15 mouse cellular contexts compared by ENCODE assay signal in genomic region chr6:50400234-50400633, GRCm38 (mm10).
"Had no signal": no experiment of that assay in that cellular context is flagged by ENCODE, and none has a peak within 500 bp of the region (broad histone marks: within the 10 kb centered on the region; RNA-seq: fewer than 3 reads in every experiment).

No protein-coding gene starts in this region.

- H3K4me2 ChIP-seq: intestine, embryonic 15.5 days; lung, embryonic 14.5 days; midbrain, embryonic 13.5 days; stomach, embryonic 15.5 days had no signal

- H3K4me1 ChIP-seq: intestine, embryonic 15.5 days; midbrain, embryonic 13.5 days; stomach, embryonic 15.5 days had no signal

- H3K9ac ChIP-seq: intestine, embryonic 15.5 days; liver, embryonic 14.5 days; liver, postnatal 0 days; lung, embryonic 14.5 days; midbrain, embryonic 13.5 days; stomach, embryonic 15.5 days had no signal

- H3K9me3 ChIP-seq: intestine, embryonic 15.5 days; midbrain, embryonic 13.5 days; stomach, embryonic 15.5 days had no signal

- H3K36me3 ChIP-seq: intestine, embryonic 15.5 days; midbrain, embryonic 13.5 days; stomach, embryonic 15.5 days had no signal

- H3K4me3 ChIP-seq: intestine, embryonic 15.5 days; midbrain, embryonic 13.5 days; stomach, embryonic 15.5 days had no signal

- H3K27ac ChIP-seq: intestine, embryonic 15.5 days; liver, embryonic 14.5 days; macrophage; midbrain, embryonic 13.5 days; stomach, embryonic 15.5 days had no signal

- H3K27me3 ChIP-seq: intestine, embryonic 15.5 days; midbrain, embryonic 13.5 days; stomach, embryonic 15.5 days had no signal

- DNase-seq: kidney, adult 11 months; kidney, postnatal 10 days; kidney, postnatal 4 days; liver, postnatal 0 days; lung, embryonic 14.5 days; right cerebral cortex, postnatal 25 days; spleen, adult 18-20 months; thymus, adult 18-20 months; thymus, postnatal 36 days had no signal

- ATAC-seq: liver, postnatal 0 days; lung, postnatal 0 days; midbrain, embryonic 13.5 days had no signal
